Mouse (Mus musculus): Measurements from ENCODE around the gene Ppl. TPM values are rescaled to one million over a fixed set of nuclear protein-coding genes. Genes with fewer than 3 reads are reported as not detected.

The Ppl gene
- total RNA-seq, 2 experiments from 2014 or later = 2.8 to 4.5 TPM

- peak; percentile 56 to 60 for DNase-seq (ENCODE audit: low spot score in 2 of 2)
- peak overlapping the region; percentile 97 for H3K27ac ChIP-seq
- H3K4me3 ChIP-seq = peak overlapping the region; percentile 82
- TF ChIP-seq CTCF (conservative IDR thresholded peaks at IDR 0.05) = 0 out of 2 replicates have a peak, but pooled peaks have one; percentile 25
Observed at GRCm38 (mm10) chr16:5050251-5051110, 81.7 kb downstream of the Ppl start.

GRCm38 (mm10) chr16:5049774-5050234 lies 82.4 kb downstream of the Ppl start, which contains the start of the genes Glyr1 and Ubn1:
Glyr1 (minus strand) TSS chr16:5049863.
Ubn1 (plus strand) TSS chr16:5050057.
- DNase-seq (ENCODE audit: low spot score in 2 of 2) = peak; percentile 98 to 99
- no peak for TF ChIP-seq CTCF (conservative IDR thresholded peaks at IDR 0.05)
- peak within 1 kb of the TSS; percentile 97 for H3K27ac ChIP-seq
- peak within 1 kb of the TSS; percentile 82 for H3K4me3 ChIP-seq

DNA sequence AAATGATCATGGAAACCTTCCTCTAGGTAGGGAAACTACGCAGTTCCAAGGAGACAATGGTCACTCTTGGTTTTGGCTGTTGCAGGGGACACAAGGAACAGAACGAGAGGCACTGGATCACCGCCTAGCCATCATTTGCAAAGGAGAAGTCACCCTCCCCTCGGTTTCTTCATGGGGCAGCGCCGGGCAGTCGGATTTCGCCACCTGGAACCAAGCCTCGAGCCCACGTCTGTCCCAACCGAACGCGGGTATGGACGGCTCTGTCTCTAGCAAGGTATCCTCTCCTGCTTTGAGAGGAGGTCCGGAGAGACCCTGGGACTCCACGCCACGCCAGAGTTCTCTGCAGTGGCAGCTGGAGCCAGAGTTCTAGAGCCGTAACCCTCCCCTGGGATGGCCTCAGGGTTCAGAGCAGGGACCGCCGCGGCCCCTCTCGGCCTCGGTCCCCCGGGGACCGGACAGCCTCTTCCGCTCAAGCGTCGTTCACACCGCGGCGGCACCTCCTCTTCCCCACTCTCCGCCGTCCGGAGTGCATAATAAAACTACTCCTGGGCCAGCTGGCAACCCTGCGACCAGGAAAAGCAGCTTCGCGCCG lies 82.9 kb downstream of the Ppl start:
- no peak for TF ChIP-seq CTCF (conservative IDR thresholded peaks at IDR 0.05)
- H3K27ac ChIP-seq = peak overlapping the region; percentile 94
- peak overlapping the region; percentile 82 for H3K4me3 ChIP-seq
- peak in 1 of 2 experiments; percentile 21 for DNase-seq (ENCODE audit: low spot score in 2 of 2)

- no peak overlapping the region for H3K4me3 ChIP-seq
- no peak for TF ChIP-seq CTCF (conservative IDR thresholded peaks at IDR 0.05)
- no peak overlapping the region for H3K27ac ChIP-seq
- DNase-seq (ENCODE audit: low spot score in 2 of 2) = no peak
Observed at GRCm38 (mm10) chr16:5045322-5045721, 86.9 kb downstream of the Ppl start.

DNA sequence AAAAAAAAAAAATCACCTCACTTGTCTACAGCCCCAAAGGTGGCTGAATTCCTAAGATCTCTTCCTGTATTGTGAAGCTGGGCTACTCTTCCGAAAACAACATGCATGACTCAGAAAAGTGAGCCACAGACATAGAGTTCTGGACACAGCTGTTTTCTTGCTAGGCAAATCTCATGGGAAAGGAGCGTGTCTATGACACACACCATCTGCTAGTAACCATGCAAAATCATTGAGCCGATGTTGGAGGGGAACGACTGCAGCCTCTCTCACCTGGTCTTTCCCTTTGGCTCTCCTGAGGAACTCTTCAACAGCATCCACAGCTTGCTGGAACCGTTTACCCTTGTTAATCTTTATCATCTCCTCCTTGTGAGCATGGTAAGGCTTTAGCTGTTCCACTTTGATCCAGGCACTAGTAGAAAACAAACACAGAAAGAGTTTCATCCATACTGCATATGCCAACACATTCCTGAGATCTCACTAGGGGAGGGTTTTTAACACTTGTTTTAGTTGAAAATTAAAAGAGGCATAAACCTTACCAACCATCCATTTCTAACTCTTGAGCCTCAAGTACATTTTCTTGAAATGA lies 95.5 kb downstream of the Ppl start:
- no peak overlapping the region for H3K4me3 ChIP-seq
- peak in 1 of 2 experiments; percentile 23 for DNase-seq (ENCODE audit: low spot score in 2 of 2)
- H3K27ac ChIP-seq = peak overlapping the region; percentile 23; the same call in 1 of the 2 replicates
- TF ChIP-seq CTCF (conservative IDR thresholded peaks at IDR 0.05) = no peak

Other genes with a start within 250 kb of the Ppl start
- 100 to 1,000 TPM; 211 to 212 TPM for gene Mgrn1, start 246.2 kb downstream of the Ppl start, total RNA-seq (2021)
- 10 to 100 TPM; 79.1 to 79.6 TPM for gene Nudt16l1, start 193.7 kb downstream of the Ppl start, total RNA-seq (2021)
- gene Anks3, start 168.2 kb downstream of the Ppl start, total RNA-seq (2021) = 10 to 100 TPM; 75.8 to 98.0 TPM
- gene Sept12, start 134.6 kb downstream of the Ppl start, total RNA-seq (2021) = not detected
- not detected for gene Smim22, start 125.1 kb downstream of the Ppl start, total RNA-seq (2021)
- 100 to 1,000 TPM; 394 to 420 TPM for gene Rogdi, start 118.9 kb downstream of the Ppl start, total RNA-seq (2021)
- 100 to 1,000 TPM; 144 TPM for gene Glyr1, start 82.6 kb downstream of the Ppl start, total RNA-seq (2021)
- gene Ubn1, start 82.4 kb downstream of the Ppl start, total RNA-seq (2021) = 10 to 100 TPM; 43.6 to 44.2 TPM
- gene Sec14l5, start 14.7 kb upstream of the Ppl start, total RNA-seq (2021) = 1 to 10 TPM; 5.3 to 6.7 TPM
- 10 to 100 TPM; 12.2 to 15.9 TPM for gene Nagpa, start 71.6 kb upstream of the Ppl start, total RNA-seq (2021)
- 1 to 10 TPM; 4.6 to 4.9 TPM for gene AU021092, start 89.9 kb upstream of the Ppl start, total RNA-seq (2021)
- gene Alg1, start 101.2 kb upstream of the Ppl start, total RNA-seq (2021) = 10 to 100 TPM; 28.7 to 32.1 TPM
- gene Eef2kmt, start 123.6 kb upstream of the Ppl start, total RNA-seq (2021) = 1 to 10 TPM; 4.7 TPM